Mouse (Mus musculus) liver, adult 2 months (tissue): Measurements from ENCODE around the gene Ece1. TPM values are rescaled to one million over a fixed set of nuclear protein-coding genes. Genes with fewer than 3 reads are reported as not detected.
A peak's percentile ranks its signal among the peaks of the same experiment; 100 is the strongest.

ENCODE experiments used
- DNase-seq: peaks from one replicate; pipeline ENCODE4 v3.0.0-alpha.2; 2011; ENCODE audit warnings: low read depth, low spot score; ENCODE audit errors: extremely low read depth
- H3K27ac ChIP-seq: fragments of 200-500 bp; replicated peaks from 2 replicates; pipeline ENCODE4 v1.5.1; 2012; ENCODE audit warnings: low read depth, mild to moderate bottlenecking, control low read depth, inconsistent platforms, low read length; ENCODE audit not compliant: insufficient read depth
- H3K27me3 ChIP-seq: fragments of 200-500 bp; 2 replicates; pipeline ENCODE4 v1.6.1; 2012; ENCODE audit warnings: mild to moderate bottlenecking, moderate library complexity, low read length, inconsistent platforms; ENCODE audit not compliant: control insufficient read depth, insufficient read depth
- H3K36me3 ChIP-seq: fragments of 200-500 bp; 2 replicates; pipeline ENCODE4 v1.6.1; 2012; ENCODE audit warnings: low read length, inconsistent platforms; ENCODE audit not compliant: control insufficient read depth, insufficient read depth
- H3K4me1 ChIP-seq: fragments of 200-500 bp; 2 replicates; pipeline ENCODE4 v1.6.1; 2011; ENCODE audit warnings: low read length; ENCODE audit not compliant: control insufficient read depth, insufficient read depth
- H3K4me3 ChIP-seq: fragments of 200-500 bp; 2 replicates; pipeline ENCODE4 v1.5.1; 2011; ENCODE audit warnings: low read depth, mild to moderate bottlenecking, control low read depth, low read length, moderate library complexity; ENCODE audit not compliant: insufficient read depth
- H3K79me2 ChIP-seq: fragments of 200-500 bp; 2 replicates; pipeline ENCODE4 v1.6.1; 2012; ENCODE audit warnings: inconsistent platforms, mild to moderate bottlenecking, low read length, moderate library complexity; ENCODE audit not compliant: control insufficient read depth, insufficient read depth
- H3K9ac ChIP-seq: fragments of 200-500 bp; 2 replicates; pipeline ENCODE4 v1.6.1; 2012; ENCODE audit warnings: low read depth, mild to moderate bottlenecking, control low read depth, inconsistent platforms, low read length
- CTCF ChIP-seq: fragments of 200-500 bp; IDR thresholded peaks from 2 replicates; pipeline ENCODE4 v1.5.1; 2011; ENCODE audit warnings: low read depth, low read length, control low read depth
- POLR2A ChIP-seq: fragments of 200-500 bp; IDR thresholded peaks from 2 replicates; pipeline ENCODE4 v1.6.1; 2011; ENCODE audit warnings: low read length, control low read depth; ENCODE audit not compliant: insufficient read depth; ENCODE audit errors: extremely low read depth
- WGBS: fragments of 180-500 bp; shearing (Covaris S2); methylation state at CpG from one replicate; pipeline ENCODE4 v1.1.7; 2018; 5-methylcytosine and 5-hydroxymethylcytosine counted together
- polyA plus RNA-seq: library from polyadenylated mRNA; depleted of rRNA; stranded (reverse); fragments of >200 nt; gene quantifications from 2 replicates; pipeline ENCODE4 v1.2.3, GENCODE M21; 2012
- total RNA-seq: library from RNA; depleted of rRNA; stranded (reverse); fragments of >200 nt; gene quantifications from 2 replicates; pipeline ENCODE4 v1.2.3, GENCODE M21; 2014

Ece1 gene
- total and polyA plus RNA-seq, 2 experiments = 213 to 630 TPM

GRCm38 (mm10) chr4:137912768-137913305, 50.8 kb downstream of the Ece1 start:
- peak; percentile 79 for DNase-seq
- H3K9ac ChIP-seq = no peak overlapping the region
- H3K27ac ChIP-seq = no peak overlapping the region
- no peaks in the 10 kb centered on the region for H3K27me3 ChIP-seq
- H3K4me3 ChIP-seq = no peak overlapping the region
- H3K79me2 ChIP-seq = peaks cover 50% of the 10 kb centered on the region
- TF ChIP-seq POLR2A = no peak
- no peak for TF ChIP-seq CTCF
- 32% methylated on average over 13 of the region's 13 CpGs for WGBS
- H3K36me3 ChIP-seq = peaks cover 4% of the 10 kb centered on the region; the same call in 1 of the 2 replicates
- peaks cover 11% of the 10 kb centered on the region for H3K4me1 ChIP-seq

- 41% methylated on average over 50 of the region's 54 CpGs for WGBS
- H3K79me2 ChIP-seq = peaks cover 43% of the 10 kb centered on the region
- no peak overlapping the region for H3K27ac ChIP-seq
- no peaks in the 10 kb centered on the region for H3K27me3 ChIP-seq
- peaks cover 11% of the 10 kb centered on the region for H3K4me1 ChIP-seq
- H3K9ac ChIP-seq = peak overlapping the region; percentile 56
- no peak for DNase-seq
- peaks cover 4% of the 10 kb centered on the region; the same call in 1 of the 2 replicates for H3K36me3 ChIP-seq
- H3K4me3 ChIP-seq = peak overlapping the region; percentile 49
- TF ChIP-seq POLR2A = no peak
- TF ChIP-seq CTCF = no peak
Observed at GRCm38 (mm10) chr4:137913321-137914057, 51.5 kb downstream of the Ece1 start.

- Histone ChIP-seq H3K4me1 (peaks cover 4% of the 10 kb centered on the region; the same call in 1 of the 2 replicates), H3K27me3 (no peaks in the 10 kb centered on the region), H3K79me2 (peaks cover 29% of the 10 kb centered on the region), H3K27ac (no peak overlapping the region), H3K4me3 (no peak overlapping the region), H3K9ac (no peak overlapping the region), H3K36me3 (peaks cover 7% of the 10 kb centered on the region; the same call in 1 of the 2 replicates)
- 94% methylated on average over 6 of the region's 6 CpGs for WGBS
- no peak for DNase-seq
- TF ChIP-seq POLR2A (no peak), CTCF (no peak)
Observed at GRCm38 (mm10) chr4:137917591-137917990, 55.6 kb downstream of the Ece1 start.

GRCm38 (mm10) chr4:137918559-137918958, 56.5 kb downstream of the Ece1 start:
- 90% methylated on average over 9 of the region's 9 CpGs for WGBS
- no peak for DNase-seq
- Histone ChIP-seq H3K27ac (no peak overlapping the region), H3K4me3 (no peak overlapping the region), H3K4me1 (no peaks in the 10 kb centered on the region), H3K9ac (no peak overlapping the region), H3K79me2 (peaks cover 29% of the 10 kb centered on the region), H3K36me3 (peaks cover 7% of the 10 kb centered on the region; the same call in 1 of the 2 replicates), H3K27me3 (no peaks in the 10 kb centered on the region)
- TF ChIP-seq CTCF (no peak), POLR2A (no peak)

- H3K79me2 ChIP-seq = peaks cover 24% of the 10 kb centered on the region; the same call in 1 of the 2 replicates
- no peaks in the 10 kb centered on the region for H3K27me3 ChIP-seq
- H3K4me3 ChIP-seq = no peak overlapping the region
- TF ChIP-seq POLR2A (no peak), CTCF (no peak)
- H3K27ac ChIP-seq = 0 out of 2 replicates have a peak overlapping the region, but pooled peaks have one; percentile 79
- DNase-seq = no peak
- WGBS = 89% methylated on average over 10 of the region's 10 CpGs
- no peaks in the 10 kb centered on the region for H3K4me1 ChIP-seq
- H3K36me3 ChIP-seq = peaks cover 9% of the 10 kb centered on the region; the same call in 1 of the 2 replicates
- no peak overlapping the region for H3K9ac ChIP-seq
Observed at GRCm38 (mm10) chr4:137919116-137919515, 57.1 kb downstream of the Ece1 start.
